Mouse (Mus musculus): ENCODE measurements around the gene Zfand2a. TPM values are rescaled to one million over a fixed set of nuclear protein-coding genes. Genes with fewer than 3 reads are reported as not detected.

The Zfand2a gene
- polyA plus RNA-seq (2017; shearing (Covaris generic)): 16.1 TPM

DNA sequence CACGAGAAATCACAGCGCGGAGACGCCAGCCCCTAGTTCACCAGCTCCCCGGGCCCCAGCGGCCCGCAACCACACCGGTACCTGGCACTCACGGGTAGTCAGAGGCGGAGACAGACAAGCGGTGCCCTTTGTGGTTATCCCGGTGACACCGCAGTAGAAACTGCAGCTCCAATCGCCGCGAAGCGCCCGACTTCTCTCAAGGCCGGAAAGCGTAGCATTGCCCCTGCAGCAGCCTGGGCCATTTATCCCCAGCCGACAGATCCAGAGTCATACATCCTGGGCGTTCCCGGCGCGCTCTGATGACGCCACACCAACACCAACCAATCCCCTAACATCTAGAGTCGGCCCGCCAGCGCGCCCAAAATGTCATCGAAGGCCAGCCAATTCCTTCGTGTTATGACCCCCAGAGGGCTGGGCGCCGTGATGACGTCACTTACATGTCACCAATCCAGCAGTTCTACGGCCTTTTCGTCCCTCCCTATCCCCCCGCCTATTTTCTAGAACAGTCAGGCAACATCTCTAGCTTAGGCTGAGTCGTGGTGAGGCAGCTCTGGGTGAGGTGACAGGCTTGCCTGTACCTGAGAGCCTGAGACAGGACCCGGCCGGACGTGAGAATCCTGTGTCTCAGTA, at the start of gene Zfand2a:
Zfand2a (minus strand) TSS at position 365 of the 630 bp plus-strand sequence.

DNA sequence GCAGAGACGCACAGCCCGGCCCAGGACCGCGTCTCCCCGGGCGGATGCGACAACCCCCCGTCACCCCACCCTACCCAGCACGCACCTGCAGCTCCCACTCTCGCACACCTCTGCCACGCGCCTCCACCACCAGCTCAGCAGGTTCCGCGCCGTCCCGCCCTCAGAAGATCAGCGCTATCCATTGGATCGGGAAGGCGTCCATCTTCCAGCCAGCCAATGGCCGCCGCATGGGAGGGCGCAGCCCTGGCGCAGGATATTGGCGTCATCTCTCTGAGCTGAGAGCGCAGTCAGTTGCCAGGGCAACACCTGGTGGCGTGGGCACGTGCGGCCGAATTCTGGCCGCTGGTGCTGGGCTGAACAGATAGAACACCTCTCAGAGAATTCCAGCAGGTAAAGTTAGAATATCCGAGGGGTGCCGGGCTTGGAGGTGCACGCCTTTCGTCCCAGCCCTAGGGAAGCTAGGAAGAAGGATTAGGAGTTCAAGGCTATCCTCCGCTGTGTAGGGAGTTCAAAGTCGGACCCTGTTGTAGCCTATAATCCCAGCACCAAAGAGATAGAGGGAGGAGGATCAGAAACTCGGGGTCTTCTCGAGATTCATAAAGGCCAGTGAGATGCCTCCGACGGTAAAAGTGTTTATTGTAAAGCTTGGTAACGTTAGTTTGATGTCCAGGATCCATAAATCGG, 23.8 kb downstream of the Zfand2a start, which contains the start of gene 3110082I17Rik:
3110082I17Rik (minus strand) TSS at position 144 of the 684 bp plus-strand sequence.

DNA sequence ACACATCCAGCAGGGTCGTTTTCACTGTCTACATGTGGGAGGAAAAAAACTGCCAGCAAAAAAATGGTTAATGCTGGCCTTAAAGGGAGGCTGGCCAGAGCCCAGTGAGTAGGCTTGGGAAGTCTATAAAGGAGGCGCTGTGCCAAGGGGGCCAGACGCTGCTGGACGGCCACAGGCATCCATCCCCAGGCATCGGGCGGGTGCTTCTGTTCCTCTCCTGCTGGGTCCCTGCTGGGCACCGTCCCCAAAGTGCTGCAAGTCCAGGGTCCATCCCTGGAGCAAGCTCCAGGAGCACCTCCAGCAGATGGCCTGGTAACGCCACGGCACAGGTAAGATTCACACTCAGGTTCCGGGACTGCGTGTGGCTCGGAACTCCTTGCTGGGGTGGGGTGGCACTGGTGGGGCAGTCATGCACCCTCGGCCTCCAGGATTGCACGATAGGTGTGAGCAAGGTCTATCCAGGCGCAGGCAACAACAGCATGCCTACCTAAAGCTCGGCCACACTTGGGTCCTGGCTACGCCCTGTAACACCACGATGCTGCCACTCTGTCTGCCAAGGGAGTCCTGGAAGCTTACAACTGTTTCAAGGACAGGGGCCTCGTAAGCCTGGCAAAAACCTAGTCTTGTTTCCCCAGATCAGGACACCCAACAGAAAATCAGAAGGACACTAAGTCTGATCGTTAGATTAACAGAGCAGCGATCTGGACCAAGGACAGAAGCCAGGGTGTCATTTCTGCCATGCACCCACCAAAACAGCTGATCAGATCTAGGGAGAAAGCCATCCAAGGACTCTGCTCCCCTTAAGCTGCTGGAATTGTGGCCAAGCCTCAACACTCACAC, 61.1 kb downstream of the Zfand2a start, which contains the start of gene Gper1:
Gper1 (plus strand) TSS at position 126 of the 840 bp plus-strand sequence.

Other genes with a start within 250 kb of the Zfand2a start
- 10.1 TPM for gene Get4, start 232.2 kb downstream of the Zfand2a start, polyA plus RNA-seq (2017; shearing (Covaris generic))
- gene Adap1, start 158.9 kb downstream of the Zfand2a start, polyA plus RNA-seq (2017; shearing (Covaris generic)): 3.7 TPM
- 62.4 TPM for gene Cox19, start 133.1 kb downstream of the Zfand2a start, polyA plus RNA-seq (2017; shearing (Covaris generic))
- gene Cyp2w1, start 131.9 kb downstream of the Zfand2a start, polyA plus RNA-seq (2017; shearing (Covaris generic)): not detected
- 11.0 TPM for gene Gpr146, start 106.9 kb downstream of the Zfand2a start, polyA plus RNA-seq (2017; shearing (Covaris generic))
- 0.22 TPM for gene C130050O18Rik, start 79.3 kb downstream of the Zfand2a start, polyA plus RNA-seq (2017; shearing (Covaris generic))
- not detected for gene Gper1, start 61.4 kb downstream of the Zfand2a start, polyA plus RNA-seq (2017; shearing (Covaris generic))
- 7.9 TPM for gene 3110082I17Rik, start 24.0 kb downstream of the Zfand2a start, polyA plus RNA-seq (2017; shearing (Covaris generic))
- not detected for gene Uncx, start 58.9 kb upstream of the Zfand2a start, polyA plus RNA-seq (2017; shearing (Covaris generic))